Mouse (Mus musculus) liver, embryonic 14.5 days (tissue): ENCODE results near the gene Rasgef1b.

Experiments
- CTCF ChIP-seq: IDR thresholded peaks from 2 replicates; pipeline ENCODE4 v1.5.1; 2016; ENCODE audit warnings: antibody characterized with exemption, low read depth, control low read depth
- EP300 ChIP-seq: IDR thresholded peaks from 2 replicates; pipeline ENCODE4 v1.6.1; 2016; ENCODE audit warnings: antibody characterized with exemption, low read depth

DNA sequence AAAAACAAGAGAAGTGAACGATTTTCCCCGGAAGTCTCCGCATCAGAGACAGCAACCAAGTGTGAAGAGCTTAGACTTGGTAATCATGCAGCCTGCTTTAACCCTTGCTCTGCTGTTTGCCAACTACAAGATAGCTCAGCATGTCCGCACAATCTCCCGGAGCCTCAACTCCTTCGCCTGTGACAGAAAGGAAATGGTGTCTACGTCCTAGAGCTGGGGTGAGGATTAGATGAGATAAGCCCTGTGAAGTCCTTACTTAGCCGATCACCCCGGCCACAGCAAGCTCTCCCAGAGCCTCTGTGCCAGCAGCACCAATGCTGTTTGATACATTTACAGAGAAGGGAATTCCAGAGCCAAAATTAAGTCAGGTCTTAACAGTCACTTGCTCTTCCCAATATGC is 235.0 kb downstream of the Rasgef1b start:
- TF ChIP-seq EP300 (no peak), CTCF (no peak)
